Mouse (Mus musculus) small intestine, adult 2 months (tissue): ENCODE results near the gene Ercc1.

Experiments used
- CTCF ChIP-seq: fragments of 200-500 bp; IDR thresholded peaks from 2 replicates; pipeline ENCODE4 v1.5.1; 2012; ENCODE audit warnings: low read depth, mild to moderate bottlenecking, control low read depth, inconsistent platforms, low read length, moderate library complexity, mixed read lengths; ENCODE audit not compliant: insufficient replicate concordance, insufficient read length; ENCODE audit errors: extremely low read depth
- POLR2A ChIP-seq: fragments of 200-500 bp; IDR thresholded peaks from 2 replicates; pipeline ENCODE4 v1.6.1; 2012; ENCODE audit warnings: low read depth, mild to moderate bottlenecking, control low read depth, inconsistent platforms, low read length, moderate library complexity

- TF ChIP-seq CTCF (no peak), POLR2A (no peak)
These were observed 9.0 kb upstream of the Ercc1 start for GRCm38 (mm10) chr7:19335583-19335982.
